Mouse (Mus musculus): ENCODE measurements around the gene Atr.

The Atr gene

GRCm38 (mm10) chr9:95953658-95954057, 96.3 kb downstream of the Atr start:
- no peak for DNase-seq

- peak; percentile 46 for DNase-seq
These were observed 96.8 kb downstream of the Atr start for GRCm38 (mm10) chr9:95954226-95954584.

- peak; percentile 92 for DNase-seq
These were observed 97.4 kb downstream of the Atr start, which contains the start of gene Xrn1 for GRCm38 (mm10) chr9:95954585-95955461. Gene Xrn1 (plus strand): TSS chr9:95954760.

GRCm38 (mm10) chr9:95957611-95958010, 100.2 kb downstream of the Atr start:
- peak; percentile 52 for DNase-seq

GRCm38 (mm10) chr9:95958041-95958730, 100.8 kb downstream of the Atr start:
- DNase-seq, result peak; percentile 65

- peak; percentile 49 for DNase-seq
These were observed 101.3 kb downstream of the Atr start for GRCm38 (mm10) chr9:95958731-95959105.

- peak; percentile 68 for DNase-seq
These were observed 101.8 kb downstream of the Atr start for GRCm38 (mm10) chr9:95959246-95959645.

- peak; percentile 24 for DNase-seq
These were observed 102.5 kb downstream of the Atr start for GRCm38 (mm10) chr9:95959732-95960428.

- no peak for DNase-seq
These were observed 103.7 kb downstream of the Atr start for GRCm38 (mm10) chr9:95961058-95961457.

- no peak for DNase-seq
These were observed 106.6 kb downstream of the Atr start for GRCm38 (mm10) chr9:95964037-95964436.

GRCm38 (mm10) chr9:95978279-95978678, 120.9 kb downstream of the Atr start:
- DNase-seq, result no peak

GRCm38 (mm10) chr9:95979896-95980295, 122.5 kb downstream of the Atr start:
- no peak for DNase-seq

GRCm38 (mm10) chr9:95992255-95992654, 134.9 kb downstream of the Atr start:
- no peak for DNase-seq
